Mouse (Mus musculus) right cerebral cortex, adult 18-20 months (tissue): Measurements from ENCODE around the gene Snx33.
"Not testable (repeated sequence)": the region's sequence is repeated elsewhere in the genome, so short reads cannot be mapped to it uniquely, and the experiment has no call there.

Experiments used
- DNase-seq: peaks from one replicate; pipeline ENCODE4 v3.0.0; 2022; ENCODE audit warnings: mixed read lengths

Gene Snx33

GRCm38 (mm10) chr9:56928041-56928811 lies at the start of gene Snx33:
Gene Snx33 (minus strand): TSS chr9:56928371.
- peak; percentile 87 for DNase-seq

- DNase-seq: no peak
Measured at GRCm38 (mm10) chr9:56975199-56975598, 47.0 kb upstream of the Snx33 start.

GRCm38 (mm10) chr9:56973960-56974524 lies 45.9 kb upstream of the Snx33 start:
- no peak for DNase-seq

DNA sequence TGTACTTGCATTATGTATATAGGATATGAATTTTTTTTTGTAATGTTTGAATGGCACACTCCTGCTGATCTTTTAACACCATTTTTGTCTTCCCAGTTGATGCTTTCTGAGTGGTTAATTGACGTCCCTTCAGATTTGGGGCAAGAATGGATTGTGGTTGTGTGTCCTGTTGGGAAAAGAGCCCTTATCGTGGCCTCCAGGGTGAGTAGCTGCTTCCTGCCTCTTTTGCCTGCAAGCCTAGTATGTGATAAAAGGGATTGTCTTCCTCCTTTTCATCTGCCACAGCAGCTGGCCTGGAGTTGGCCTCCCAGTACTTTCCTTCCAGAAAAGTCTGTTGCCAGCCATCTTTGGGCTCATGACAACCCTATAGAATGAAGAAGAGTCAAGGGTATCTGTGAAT lies 42.0 kb upstream of the Snx33 start:
- no peak for DNase-seq

GRCm38 (mm10) chr9:56961591-56961990 lies 33.4 kb upstream of the Snx33 start:
- DNase-seq: no peak

GRCm38 (mm10) chr9:56958689-56959088 lies 30.5 kb upstream of the Snx33 start:
- DNase-seq: no peak

GRCm38 (mm10) chr9:56956966-56957675 lies 28.9 kb upstream of the Snx33 start:
- no peak for DNase-seq

- DNase-seq: no peak
Measured at GRCm38 (mm10) chr9:56953562-56953961, 25.4 kb upstream of the Snx33 start.

DNA sequence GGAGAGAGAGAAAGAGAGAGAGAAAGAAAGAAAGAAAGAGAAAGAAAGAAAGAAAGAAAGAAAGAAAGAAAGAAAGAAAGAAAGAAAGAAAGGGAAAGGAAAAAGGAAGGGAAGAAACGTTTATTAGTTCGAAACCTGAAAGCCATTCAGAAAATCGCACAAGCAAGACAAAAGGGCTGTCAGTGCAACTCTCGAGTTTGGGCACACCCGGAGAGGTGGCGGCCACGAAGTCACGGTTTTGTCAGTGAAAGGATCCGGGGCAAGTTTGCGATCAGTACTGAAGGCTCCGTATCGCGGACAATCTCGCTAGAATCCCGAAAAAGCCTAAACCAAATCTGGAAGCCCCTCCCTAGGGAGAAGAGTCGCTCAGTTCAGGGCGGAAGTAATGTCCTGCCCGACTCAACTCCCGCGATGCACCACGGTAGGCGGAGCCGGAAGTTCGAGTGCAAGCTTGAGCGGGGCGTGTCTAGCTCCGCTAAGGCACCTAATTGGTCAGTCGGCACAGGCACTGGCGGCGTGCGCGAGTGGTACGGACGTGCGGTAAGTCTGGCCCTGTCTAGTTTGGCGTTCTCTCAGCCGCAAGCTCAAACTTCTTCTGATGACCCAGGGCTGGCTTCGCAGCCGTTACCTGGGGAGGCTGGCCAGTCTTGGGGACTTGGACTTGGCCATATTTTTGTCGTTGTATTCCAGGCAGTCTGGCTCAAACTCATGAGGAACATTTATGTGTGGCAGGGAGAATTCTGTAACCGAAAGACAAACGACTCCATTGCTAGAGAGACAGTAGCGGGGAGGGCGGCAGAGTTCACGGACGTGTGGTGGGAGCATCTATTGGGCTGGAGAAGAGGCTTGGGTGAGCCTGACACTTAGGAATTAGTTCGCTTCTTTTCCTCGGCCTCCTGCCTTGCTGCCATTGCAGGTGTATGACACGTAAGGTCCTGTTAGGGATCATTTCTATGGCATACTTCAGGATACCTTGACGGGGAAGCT lies 22.5 kb upstream of the Snx33 start, which contains the start of gene Snupn:
Snupn (plus strand) TSS at position 465 of the 987 bp plus-strand sequence.
- DNase-seq: peak; percentile 98

DNA sequence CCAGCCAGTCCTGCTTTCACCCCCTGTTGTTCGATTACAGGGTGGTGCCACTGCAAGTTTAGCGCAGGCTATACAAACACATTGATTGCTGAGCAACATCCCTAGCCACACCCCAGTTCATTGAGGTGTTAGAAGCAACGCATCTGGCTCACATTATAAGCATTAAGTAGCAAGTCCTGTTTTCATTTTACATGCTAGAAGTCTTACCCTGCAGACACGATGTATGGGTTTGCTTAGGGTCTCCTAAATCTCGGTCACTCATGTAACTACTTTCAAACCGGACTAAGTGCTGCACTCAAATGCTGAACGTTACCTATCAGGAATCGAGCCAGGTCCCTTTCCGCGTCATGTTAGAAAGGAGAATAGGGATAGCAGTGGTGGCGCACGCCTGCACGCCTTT lies 21.6 kb upstream of the Snx33 start:
- DNase-seq: no peak

GRCm38 (mm10) chr9:56948699-56949098 lies 20.5 kb upstream of the Snx33 start:
- DNase-seq: not testable (repeated sequence)

DNA sequence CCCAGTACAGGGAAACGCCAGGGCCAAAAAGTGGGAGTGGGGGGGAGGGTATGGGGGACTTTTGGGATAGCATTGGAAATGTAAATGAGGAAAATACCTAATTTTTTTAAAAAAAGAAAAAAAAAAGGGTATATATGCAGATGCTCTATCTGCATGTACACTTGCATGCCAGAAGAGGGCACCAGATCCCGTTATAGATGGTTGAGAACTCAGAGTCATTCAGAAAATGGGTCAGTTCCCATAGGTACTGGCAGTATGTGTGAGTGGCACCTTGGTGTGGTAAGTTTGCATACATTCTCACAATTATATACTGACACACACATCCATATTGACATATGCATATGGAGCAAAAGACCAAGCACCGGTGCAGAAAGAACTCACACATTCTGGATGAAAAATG lies 19.3 kb upstream of the Snx33 start:
- peak; percentile 55 for DNase-seq

GRCm38 (mm10) chr9:56938374-56938773 lies 10.2 kb upstream of the Snx33 start:
- no peak for DNase-seq

GRCm38 (mm10) chr9:56937223-56938160 lies 9.3 kb upstream of the Snx33 start, which contains the start of gene Imp3:
Gene Imp3 (plus strand): TSS chr9:56937475.
- peak; percentile 94 for DNase-seq

- no peak for DNase-seq
Measured at GRCm38 (mm10) chr9:56936861-56937222, 8.7 kb upstream of the Snx33 start.

GRCm38 (mm10) chr9:56930556-56930955 lies 2.4 kb upstream of the Snx33 start:
- no peak for DNase-seq

- DNase-seq: no peak
Measured at GRCm38 (mm10) chr9:56929496-56929895, 1.3 kb upstream of the Snx33 start.

DNA sequence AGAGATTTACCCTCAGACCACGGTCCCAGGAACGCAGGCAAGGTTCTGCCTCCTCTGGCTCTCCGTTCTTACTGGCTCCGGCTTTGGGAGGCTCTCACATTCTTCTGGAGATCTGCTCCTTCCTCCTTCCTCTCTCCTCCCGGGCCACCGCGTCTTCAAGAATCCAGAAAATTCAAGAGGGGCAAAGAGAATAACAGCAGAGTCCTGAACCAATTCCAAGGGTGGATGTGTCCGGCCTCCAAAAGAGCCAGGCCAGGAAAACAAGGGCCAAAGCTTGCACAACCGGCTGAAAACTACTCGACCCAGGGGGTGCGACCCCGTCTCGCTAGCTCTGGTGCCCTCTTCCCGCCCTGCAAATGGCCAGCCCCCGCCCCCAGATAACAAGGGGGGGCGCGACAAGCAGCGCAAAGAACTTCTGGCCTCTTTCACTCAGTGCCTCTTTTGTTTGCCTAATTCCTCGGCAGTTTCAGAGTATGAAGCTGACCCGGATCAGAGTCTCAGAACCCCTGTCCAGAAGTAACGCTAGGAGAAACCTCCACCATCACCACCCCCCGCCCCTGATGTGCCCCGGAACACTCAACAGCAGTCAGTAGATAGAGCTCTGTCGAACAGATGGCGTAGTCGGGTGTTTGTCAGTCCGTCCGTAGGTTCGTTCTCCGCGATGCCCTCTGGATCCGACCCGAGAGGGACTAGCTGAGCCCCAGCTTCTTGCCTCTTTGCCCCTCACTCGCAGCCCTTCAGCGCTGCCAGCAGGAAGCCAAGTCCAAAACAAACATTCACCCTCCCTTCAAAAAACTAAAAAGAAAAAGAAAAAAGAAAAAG lies 769 bp downstream of the Snx33 start:
- no peak for DNase-seq

DNA sequence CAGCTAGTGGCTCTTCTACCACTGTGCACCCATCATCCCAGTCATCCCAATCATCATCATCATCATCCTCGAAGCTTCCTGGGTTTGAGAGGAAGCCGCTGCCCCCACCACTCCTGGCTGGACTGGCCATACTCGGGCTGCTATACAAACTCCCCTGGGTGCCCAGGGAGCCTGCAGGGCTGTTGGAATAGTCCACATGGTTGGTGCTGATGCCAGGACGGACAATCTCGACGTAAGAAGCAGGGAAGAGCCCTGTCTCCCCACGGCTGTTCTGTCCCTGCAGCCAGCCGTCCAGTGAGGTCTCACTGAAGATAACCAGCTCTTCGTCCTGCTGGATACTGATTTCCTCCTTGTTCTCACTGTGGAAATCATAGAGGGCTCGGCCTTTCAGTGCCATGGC lies 1.8 kb downstream of the Snx33 start:
- no peak for DNase-seq

GRCm38 (mm10) chr9:56926025-56926360 lies 2.2 kb downstream of the Snx33 start:
- DNase-seq: no peak
